Mouse (Mus musculus): ENCODE measurements at regions not wholly inside any gene's neighbourhood (a gene's known extent, or its start where the extent isn't known, plus 50 kb on each side); places are given as distances from the start of the nearest gene placed in this dataset.

GRCm38 (mm10) chr8:104032179-104032578 is 69.2 kb upstream of the Cdh5 start:
- DNase-seq (ENCODE audit: low read depth, low spot score): no peak

GRCm38 (mm10) chr8:104033148-104033547 is 68.3 kb upstream of the Cdh5 start:
- no peak for DNase-seq (ENCODE audit: low read depth, low spot score)

- no peak for DNase-seq (ENCODE audit: low read depth, low spot score)
Observed at GRCm38 (mm10) chr8:104034286-104034685, 67.1 kb upstream of the Cdh5 start.

DNA sequence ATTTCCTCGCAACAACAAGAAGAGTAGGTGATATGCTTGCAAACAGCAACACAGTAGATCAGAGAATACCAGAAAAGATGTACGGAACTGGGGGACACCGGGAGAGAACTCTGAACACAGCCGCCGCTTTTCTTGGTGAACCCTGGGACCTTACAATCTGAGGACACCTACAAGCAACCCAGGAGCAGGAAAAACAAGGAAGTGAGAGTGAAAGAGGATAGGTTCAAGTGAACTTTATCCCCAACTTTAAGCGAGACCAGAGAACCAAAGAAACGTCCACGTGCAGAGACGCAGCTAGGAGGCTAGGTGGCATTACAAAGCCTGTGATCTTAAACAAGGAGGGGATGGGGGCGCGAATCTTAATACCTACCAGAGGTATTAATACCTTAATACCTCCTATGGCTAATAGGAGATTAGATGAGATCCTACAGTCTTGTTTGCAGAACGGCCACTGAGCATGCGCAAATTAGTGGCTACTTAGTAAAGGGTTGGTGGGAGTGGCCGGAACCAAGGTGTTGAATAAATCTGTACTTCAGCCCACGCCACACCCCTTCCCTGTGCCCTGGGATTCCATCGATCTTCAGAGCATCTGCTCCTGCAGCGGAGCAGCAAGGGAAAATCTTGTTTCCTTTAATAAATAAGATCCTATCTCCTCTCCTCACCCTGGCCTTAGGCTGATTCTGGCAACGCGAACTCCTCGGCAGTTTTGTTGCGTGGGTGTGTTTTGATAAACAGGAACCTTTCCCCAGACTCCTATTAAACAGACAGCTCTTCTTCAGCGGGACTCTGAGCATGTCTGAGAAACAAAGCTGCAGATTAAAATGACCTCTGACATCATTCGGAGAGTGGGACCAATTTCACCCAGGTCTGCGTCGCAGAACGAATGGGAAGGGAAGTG is 64.6 kb upstream of the Cdh5 start:
- no peak for DNase-seq (ENCODE audit: low read depth, low spot score)

GRCm38 (mm10) chr8:104037611-104038010 is 63.8 kb upstream of the Cdh5 start:
- peak; percentile 60 for DNase-seq (ENCODE audit: low read depth, low spot score)

DNA sequence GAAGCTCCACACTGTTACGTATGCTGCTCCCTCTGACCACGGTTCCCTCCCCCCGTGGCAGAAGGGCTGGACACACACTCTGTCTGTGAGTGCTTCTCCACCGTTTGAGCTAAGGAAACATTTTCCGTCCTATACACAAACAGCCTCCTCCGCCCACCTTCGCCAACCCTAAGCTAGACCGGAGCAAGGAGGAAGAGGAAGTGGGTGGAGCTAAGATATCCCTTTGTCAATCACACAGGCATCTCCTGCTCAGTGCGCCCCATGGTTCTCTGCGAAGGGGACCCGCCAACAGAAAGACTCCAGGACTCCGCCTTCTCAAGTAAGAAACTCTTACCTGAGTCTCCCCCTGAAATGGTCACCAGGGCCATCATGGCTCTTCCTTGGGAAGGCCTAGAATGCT is 61.9 kb upstream of the Cdh5 start:
- no peak for DNase-seq (ENCODE audit: low read depth, low spot score)

- DNase-seq (ENCODE audit: low read depth, low spot score): no peak
Observed at GRCm38 (mm10) chr8:104041522-104041921, 59.9 kb upstream of the Cdh5 start.

DNA sequence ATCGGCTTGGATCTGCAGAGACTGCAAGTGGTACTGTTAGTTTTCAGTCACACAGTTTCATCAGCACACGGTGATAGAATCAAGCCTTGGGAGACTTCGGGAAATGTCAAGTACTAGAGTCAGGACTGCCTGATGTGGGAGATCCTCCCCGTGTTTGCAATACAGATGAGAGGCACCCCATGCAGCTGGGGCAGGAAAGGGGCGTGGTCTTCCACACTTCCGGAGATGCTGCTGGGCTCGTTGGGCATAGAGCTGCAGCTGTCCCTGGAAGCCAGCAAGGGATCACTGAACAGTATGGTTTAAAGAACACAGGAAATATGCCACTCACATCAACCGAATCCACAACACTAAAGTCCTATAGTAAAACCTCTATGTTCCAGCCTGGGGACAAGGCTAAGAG is 59.0 kb upstream of the Cdh5 start:
- DNase-seq (ENCODE audit: low read depth, low spot score): no peak

- DNase-seq (ENCODE audit: low read depth, low spot score): peak; percentile 90
Observed at GRCm38 (mm10) chr8:104048037-104048436, 53.4 kb upstream of the Cdh5 start.

- peak; percentile 44 for DNase-seq (ENCODE audit: low read depth, low spot score)
Observed at GRCm38 (mm10) chr8:104049181-104049580, 52.2 kb upstream of the Cdh5 start.

GRCm38 (mm10) chr8:104050694-104051539 is 50.5 kb upstream of the Cdh5 start:
- DNase-seq (ENCODE audit: low read depth, low spot score): peak; percentile 58

DNA sequence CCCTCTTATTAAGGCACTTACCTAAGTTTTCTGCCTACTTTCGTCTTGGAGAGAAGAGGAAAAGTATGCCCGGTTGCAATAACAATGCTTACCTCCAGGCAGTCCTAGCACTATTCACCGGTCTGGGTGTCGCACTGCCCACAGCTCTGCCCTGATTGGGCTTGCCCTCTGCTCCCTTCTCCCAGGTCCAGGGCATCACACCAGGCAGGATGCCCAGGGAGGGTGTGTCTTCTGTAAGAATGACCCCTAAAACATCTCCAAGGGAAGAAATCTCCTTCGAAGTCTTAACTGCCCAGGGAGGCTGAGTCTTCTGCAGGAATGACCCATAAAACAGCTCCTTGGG is 49.9 kb upstream of the Cdh5 start:
- no peak for DNase-seq (ENCODE audit: low read depth, low spot score)
